Comparison of ENCODE assay signal across 9 mouse cellular contexts in genomic region chr7:137246213-137246872, GRCm38 (mm10).
DNase-seq lines count a peak whose midpoint lies in the region; ATAC-seq and TF ChIP-seq lines count a peak whose summit lies in the region.
"Had no signal": no experiment of that assay in that cellular context is flagged by ENCODE, and none has a peak within 500 bp of the region (broad histone marks: within the 10 kb centered on the region; RNA-seq: fewer than 3 reads in every experiment).

No protein-coding gene starts in this region.

- no peak overlapping the region for H3K27ac ChIP-seq in kidney, embryonic 15.5 days
- H3K27ac ChIP-seq in stomach, postnatal 0 days (replicated peaks), result no peak overlapping the region
- H3K27ac ChIP-seq: liver, embryonic 15.5 days had no signal

- 0 out of 2 replicates have a peak, but pooled peaks cover 4% of the 10 kb centered on the region for H3K4me1 ChIP-seq in kidney, embryonic 15.5 days
- no peaks in the 10 kb centered on the region for H3K4me1 ChIP-seq in stomach, postnatal 0 days (replicated peaks; ENCODE audit: control insufficient read depth, insufficient read depth)
- H3K4me1 ChIP-seq: liver, embryonic 15.5 days had no signal

- no peak for TF ChIP-seq EP300 in stomach, postnatal 0 days (optimal IDR thresholded peaks at IDR 0.05)

- no peaks in the 10 kb centered on the region for H3K36me3 ChIP-seq in kidney, embryonic 15.5 days
- no peaks in the 10 kb centered on the region for H3K36me3 ChIP-seq in stomach, postnatal 0 days (ENCODE audit: control insufficient read depth, insufficient read depth, low read length)
- H3K36me3 ChIP-seq: liver, embryonic 15.5 days had no signal

- no peaks in the 10 kb centered on the region for H3K9me3 ChIP-seq in kidney, embryonic 15.5 days (replicated peaks)
- no peaks in the 10 kb centered on the region for H3K9me3 ChIP-seq in stomach, postnatal 0 days (ENCODE audit: control insufficient read depth, low read length)
- H3K9me3 ChIP-seq: liver, embryonic 15.5 days had no signal

- WGBS in kidney, embryonic 15.5 days, result 43% methylated on average over 11 of the region's 11 CpGs
- whole genome bisulfite sequencing in stomach, postnatal 0 days, result 45% methylated on average over 11 of the region's 11 CpGs

- no peak overlapping the region for H3K9ac ChIP-seq in kidney, embryonic 15.5 days
- no peak overlapping the region for H3K9ac ChIP-seq in stomach, postnatal 0 days (ENCODE audit: low read length)
- H3K9ac ChIP-seq: liver, embryonic 15.5 days had no signal

- no peak overlapping the region for H3K4me2 ChIP-seq in kidney, embryonic 15.5 days
- no peak overlapping the region for H3K4me2 ChIP-seq in stomach, postnatal 0 days (replicated peaks; ENCODE audit: low read depth)
- H3K4me2 ChIP-seq: liver, embryonic 15.5 days had no signal

- ATAC-seq in kidney, embryonic 15.5 days (replicated peaks; ENCODE audit: low FRiP score), result no peak
- ATAC-seq in megakaryocyte-erythroid progenitor cell, adult 5-6 weeks (replicated peaks; ENCODE audit: low FRiP score, low TSS enrichment, poor library complexity, severe bottlenecking), result peak; percentile 87
- no peak for ATAC-seq in stomach, postnatal 0 days (ENCODE audit: low FRiP score, low TSS enrichment)

- peak; percentile 74 for DNase-seq in kidney, adult 18-20 months
- DNase-seq in NIH3T3 (ENCODE audit: low read depth), result peak; percentile 66
- DNase-seq in cerebellum, postnatal 36 days, result peak; percentile 43 to 45
- peak; percentile 76 for DNase-seq in heart, adult 8-10 months (ENCODE audit: low spot score)
- peak; percentile 79 to 82 for DNase-seq in kidney, postnatal 4 days
- peak; percentile 58 for DNase-seq in stomach, postnatal 0 days (ENCODE audit: low spot score)

- peaks cover 36% of the 10 kb centered on the region for H3K27me3 ChIP-seq in kidney, embryonic 15.5 days
- no peaks in the 10 kb centered on the region for H3K27me3 ChIP-seq in stomach, postnatal 0 days (ENCODE audit: control insufficient read depth, insufficient read depth, low read length)

- peak; percentile 80 for TF ChIP-seq CTCF in stomach, postnatal 0 days (IDR thresholded peaks at IDR 0.05; ENCODE audit: low read depth)

- no peak overlapping the region for H3K4me3 ChIP-seq in kidney, embryonic 15.5 days (replicated peaks)
- H3K4me3 ChIP-seq in stomach, postnatal 0 days (ENCODE audit: low read depth, low read length), result no peak overlapping the region
- H3K4me3 ChIP-seq: liver, embryonic 15.5 days had no signal
